Mouse (Mus musculus): ENCODE results near the gene Rfc4.
"Not testable (repeated sequence)": the region's sequence is repeated elsewhere in the genome, so short reads cannot be mapped to it uniquely, and the experiment has no call there.

Rfc4 gene

DNA sequence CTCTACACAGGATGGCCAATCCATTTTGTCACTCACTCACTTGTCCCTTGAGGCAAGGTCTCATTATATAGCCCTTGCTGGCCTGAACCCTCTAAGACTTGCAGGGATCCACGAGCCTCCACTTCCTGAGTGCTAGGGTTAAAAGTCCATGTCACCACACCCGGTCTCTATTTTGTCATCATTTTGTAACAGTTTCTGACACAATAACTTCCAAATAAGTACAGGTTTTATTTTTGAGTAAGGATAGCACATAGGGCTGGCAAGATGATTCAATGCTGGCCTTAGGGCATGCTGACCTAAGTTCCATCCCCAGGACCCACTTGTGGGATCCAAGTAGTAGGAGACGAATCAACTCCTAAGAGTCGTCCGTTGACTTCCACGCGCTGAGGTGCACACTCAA, 21.4 kb downstream of the Rfc4 start:
- in situ Hi-C loops (cut with MboI, MseI): loop anchor here (25.0 kb wide), 1 partner anchor 844 kb away; the partner anchor contains the start of gene Tra2b

- in situ Hi-C loops (cut with MboI, MseI): loop anchor here (25.0 kb wide), 1 partner anchor 842 kb away; the partner anchor contains the start of gene Tra2b
These were observed 23.7 kb downstream of the Rfc4 start for GRCm38 (mm10) chr16:23103841-23104240.

- in situ Hi-C loops (cut with MboI, MseI): loop anchor here (25.0 kb wide), 1 partner anchor 841 kb away; the partner anchor contains the start of gene Tra2b
These were observed 24.3 kb downstream of the Rfc4 start for GRCm38 (mm10) chr16:23103038-23103745.

GRCm38 (mm10) chr16:23102340-23103037, 25.0 kb downstream of the Rfc4 start:
- in situ Hi-C loops (cut with MboI, MseI): loop anchor here (25.0 kb wide), 1 partner anchor 840 kb away; the partner anchor contains the start of gene Tra2b

GRCm38 (mm10) chr16:23100613-23101012, 26.9 kb downstream of the Rfc4 start:
- in situ Hi-C loops (cut with MboI, MseI): loop anchor here (25.0 kb wide), 1 partner anchor 838 kb away; the partner anchor contains the start of gene Tra2b

- in situ Hi-C loops (cut with MboI, MseI): loop anchor here (25.0 kb wide), 1 partner anchor 838 kb away; the partner anchor contains the start of gene Tra2b
These were observed 27.4 kb downstream of the Rfc4 start for GRCm38 (mm10) chr16:23100099-23100575.

GRCm38 (mm10) chr16:23099632-23100031, 27.9 kb downstream of the Rfc4 start:
- in situ Hi-C loops (cut with MboI, MseI): loop anchor here (25.0 kb wide), 1 partner anchor 837 kb away; the partner anchor contains the start of gene Tra2b

GRCm38 (mm10) chr16:23098105-23098452, 29.5 kb downstream of the Rfc4 start:
- in situ Hi-C loops (cut with MboI, MseI): not testable (repeated sequence)

- in situ Hi-C loops (cut with MboI, MseI): not testable (repeated sequence)
These were observed 30.0 kb downstream of the Rfc4 start for GRCm38 (mm10) chr16:23097290-23098104.

DNA sequence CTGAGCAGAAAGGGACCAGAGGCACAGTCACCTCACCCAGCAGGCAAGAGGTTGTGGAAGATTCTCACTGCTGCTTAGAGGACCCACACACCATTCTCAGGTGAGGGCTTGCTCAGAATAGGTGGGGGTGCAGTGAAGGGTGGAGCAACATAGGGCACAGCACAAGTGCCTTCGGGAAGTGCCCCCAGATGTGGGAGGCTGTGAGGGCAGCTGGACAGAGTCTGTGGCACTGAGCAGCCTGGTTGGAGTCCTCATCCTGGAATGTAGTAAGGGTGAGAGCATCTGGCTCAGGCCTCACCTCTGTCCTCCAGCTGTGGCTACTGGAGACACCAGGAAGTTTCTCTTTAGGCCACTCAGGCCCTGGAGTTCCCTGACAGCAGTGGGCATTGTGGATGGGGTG, 30.7 kb downstream of the Rfc4 start:
- in situ Hi-C loops (cut with MboI, MseI): not testable (repeated sequence)

DNA sequence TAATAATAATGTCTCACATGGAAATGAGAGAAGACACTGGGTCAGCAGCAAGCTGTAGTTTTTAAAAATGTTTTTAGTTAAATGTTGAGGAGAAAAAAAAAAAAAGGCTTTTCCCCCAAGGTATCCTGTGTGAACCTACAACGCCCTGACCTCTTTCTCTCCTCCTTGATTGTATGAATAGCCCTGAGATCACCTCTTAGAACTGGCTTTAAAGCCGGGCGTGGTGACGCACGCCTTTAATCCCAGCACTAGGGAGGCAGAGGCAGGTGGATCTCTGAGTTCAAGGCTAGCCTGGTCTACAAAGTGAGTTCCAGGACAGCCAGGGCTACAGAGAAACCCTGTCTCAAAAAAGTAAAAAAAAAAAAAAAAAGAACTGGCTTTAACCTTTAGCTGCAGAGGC, 32.0 kb downstream of the Rfc4 start:
- in situ Hi-C loops (cut with MboI, MseI): not testable (repeated sequence)

- in situ Hi-C loops (cut with MboI, MseI): loop anchor here (5.0 kb wide), 1 partner anchor 43 kb away; no protein-coding TSS in a partner anchor
These were observed 33.4 kb downstream of the Rfc4 start for GRCm38 (mm10) chr16:23094136-23094535.

DNA sequence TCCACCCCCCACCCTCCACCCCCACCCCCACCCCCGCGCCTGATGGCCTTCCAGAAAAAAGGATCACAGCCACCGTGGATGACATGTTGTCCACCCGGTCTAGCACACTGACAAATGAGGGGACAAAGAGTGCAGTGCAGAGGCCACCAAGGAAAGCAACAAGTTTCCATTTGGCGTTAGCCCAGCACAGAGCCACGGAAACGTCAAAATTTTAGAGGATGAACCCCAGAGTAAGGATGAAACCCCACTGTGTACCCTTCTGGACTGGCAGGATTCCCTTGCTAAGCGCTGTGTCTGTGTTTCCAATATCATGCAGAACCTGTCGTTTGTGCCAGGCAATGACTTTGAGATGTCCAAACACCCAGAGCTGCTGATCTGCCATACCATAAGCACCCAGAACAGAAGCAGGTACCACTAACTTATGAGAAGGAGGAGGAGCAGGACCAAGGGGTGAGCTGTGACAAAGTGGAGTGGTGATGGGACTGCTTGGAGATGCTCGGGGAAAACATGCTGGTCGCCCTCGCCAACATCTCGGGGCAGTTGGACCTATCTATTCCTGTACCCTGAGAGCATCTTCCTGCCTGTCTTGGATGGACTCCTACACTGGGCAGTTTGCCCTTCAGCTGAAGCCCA, 34.1 kb downstream of the Rfc4 start:
- in situ Hi-C loops (cut with MboI, MseI): loop anchor here (5.0 kb wide), 1 partner anchor 44 kb away; no protein-coding TSS in a partner anchor

GRCm38 (mm10) chr16:23091345-23091744, 36.2 kb downstream of the Rfc4 start:
- in situ Hi-C loops (cut with MboI, MseI): loop anchor here (5.0 kb wide), 1 partner anchor 46 kb away; no protein-coding TSS in a partner anchor

DNA sequence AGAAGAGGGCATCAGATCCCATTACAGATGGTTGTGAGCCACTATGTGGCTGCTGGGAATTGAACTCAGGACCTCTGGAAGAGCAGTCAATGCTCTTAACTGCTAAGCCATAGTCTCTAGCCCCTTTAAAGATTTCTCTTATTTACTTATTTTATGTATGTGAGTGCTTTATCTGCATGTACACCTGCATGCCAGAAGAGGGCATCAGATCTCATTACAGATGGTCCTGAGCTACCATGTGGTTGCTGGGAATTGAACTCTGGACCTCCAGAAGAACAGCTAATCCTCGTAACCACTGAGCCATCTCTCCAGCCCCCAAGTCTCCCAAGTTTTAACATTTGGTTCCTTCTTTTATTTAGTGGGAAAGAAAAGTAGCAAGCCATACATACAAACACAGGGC, 39.0 kb downstream of the Rfc4 start:
- in situ Hi-C loops (cut with MboI, MseI): not testable (repeated sequence)

GRCm38 (mm10) chr16:23087712-23088111, 39.8 kb downstream of the Rfc4 start:
- in situ Hi-C loops (cut with MboI, MseI): not testable (repeated sequence)

DNA sequence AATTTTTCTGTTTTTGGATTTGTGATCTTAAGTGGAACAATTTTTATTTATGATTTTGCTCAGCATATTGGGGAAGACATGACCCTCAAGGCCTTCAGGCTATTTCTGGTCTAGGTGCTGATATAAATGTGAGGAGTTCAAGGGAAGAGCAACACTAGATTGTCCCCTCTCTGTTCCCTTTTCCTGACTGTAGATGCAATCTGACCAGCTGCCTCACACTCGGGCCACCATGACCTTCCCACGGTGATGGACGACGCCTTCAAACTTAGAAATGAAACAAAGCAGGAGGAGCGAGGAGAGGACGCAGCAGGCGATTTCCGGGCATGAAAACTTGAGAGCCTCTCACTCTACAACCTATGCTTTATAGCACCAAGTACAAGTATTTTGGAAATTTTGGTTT, 40.4 kb downstream of the Rfc4 start:
- in situ Hi-C loops (cut with MboI, MseI): not testable (repeated sequence)

GRCm38 (mm10) chr16:23077516-23077915, 50.0 kb downstream of the Rfc4 start:
- in situ Hi-C loops (cut with MboI, MseI): not testable (repeated sequence)
